Mouse (Mus musculus) forebrain, embryonic 10.5 days (tissue): Measurements from ENCODE around the gene Ate1. TPM values are rescaled to one million over a fixed set of nuclear protein-coding genes. Genes with fewer than 3 reads are reported as not detected.

Experiments used
- polyA plus RNA-seq: library from polyadenylated mRNA; unstranded; fragments of >200 nt; fragmentation: Nextera tagmentation; extraction: Ambion mirVana; gene quantifications from 2 replicates; pipeline ENCODE4 v1.2.1, GENCODE M21; 2016

The Ate1 gene
- polyA plus RNA-seq, 1 experiment from 2014 or later = 52.4 TPM

Other genes with a start within 250 kb of the Ate1 start
- 197 and 203 TPM in 2 replicates for gene Nsmce4a, start 52.7 kb upstream of the Ate1 start, polyA plus RNA-seq
- 38.2 and 40.3 TPM in 2 replicates for gene Tacc2, start 57.1 kb upstream of the Ate1 start, polyA plus RNA-seq